Mouse (Mus musculus) c-Kit-positive CD71-positive TER-119-positive erythroid progenitor cells, embryonic 14.5 days (primary cell): ENCODE measurements around the gene Tmem199.

Source experiments
- DNase-seq: peaks from one replicate; pipeline ENCODE4 v3.0.0-alpha.2; 2013; ENCODE audit warnings: low spot score

The Tmem199 gene

GRCm38 (mm10) chr11:78524838-78525237 is 12.9 kb upstream of the Tmem199 start:
- no peak for DNase-seq

- no peak for DNase-seq
These were observed 11.4 kb upstream of the Tmem199 start for GRCm38 (mm10) chr11:78523241-78523955.

GRCm38 (mm10) chr11:78522481-78522997 is 10.6 kb upstream of the Tmem199 start:
- no peak for DNase-seq

GRCm38 (mm10) chr11:78521880-78522279 is 9.9 kb upstream of the Tmem199 start:
- no peak for DNase-seq

GRCm38 (mm10) chr11:78518931-78519330 is 7.0 kb upstream of the Tmem199 start:
- DNase-seq, result no peak

- no peak for DNase-seq
These were observed 3.8 kb upstream of the Tmem199 start for GRCm38 (mm10) chr11:78515549-78516325.

- DNase-seq, result no peak
These were observed 1.3 kb upstream of the Tmem199 start for GRCm38 (mm10) chr11:78513106-78513790.

- DNase-seq, result no peak
These were observed 2.8 kb downstream of the Tmem199 start for GRCm38 (mm10) chr11:78509148-78509547.

GRCm38 (mm10) chr11:78505430-78505829 is 6.5 kb downstream of the Tmem199 start:
- no peak for DNase-seq

GRCm38 (mm10) chr11:78502909-78503650 is 8.9 kb downstream of the Tmem199 start, which contains the start of gene Sebox:
TSS of gene Sebox (plus strand) at chr11:78503447.
- DNase-seq, result no peak

GRCm38 (mm10) chr11:78501529-78501928 is 10.4 kb downstream of the Tmem199 start:
- no peak for DNase-seq

GRCm38 (mm10) chr11:78500623-78501202 is 11.3 kb downstream of the Tmem199 start:
- DNase-seq, result no peak

- no peak for DNase-seq
These were observed 12.4 kb downstream of the Tmem199 start for GRCm38 (mm10) chr11:78499543-78499942.

GRCm38 (mm10) chr11:78499004-78499403 is 13.0 kb downstream of the Tmem199 start, which contains the start of gene Vtn:
TSS of gene Vtn (plus strand) at chr11:78499091.
- DNase-seq, result no peak

GRCm38 (mm10) chr11:78497544-78498522 is 14.1 kb downstream of the Tmem199 start, which contains the start of gene Sarm1:
TSS of gene Sarm1 (minus strand) at chr11:78497754.
- DNase-seq, result peak; percentile 91

- no peak for DNase-seq
These were observed 14.9 kb downstream of the Tmem199 start for GRCm38 (mm10) chr11:78497071-78497541.

GRCm38 (mm10) chr11:78495904-78496303 is 16.1 kb downstream of the Tmem199 start:
- peak; percentile 45 for DNase-seq

- DNase-seq, result no peak
These were observed 21.2 kb downstream of the Tmem199 start for GRCm38 (mm10) chr11:78490781-78491241.

GRCm38 (mm10) chr11:78488168-78488567 is 23.8 kb downstream of the Tmem199 start:
- no peak for DNase-seq

- DNase-seq, result no peak
These were observed 28.3 kb downstream of the Tmem199 start for GRCm38 (mm10) chr11:78483639-78484038.
